Mouse (Mus musculus) CH12.LX (cell line): ENCODE measurements around the gene Ciao2a. TPM values are rescaled to one million over a fixed set of nuclear protein-coding genes. Genes with fewer than 3 reads are reported as not detected.

Experiments
- DNase-seq: peaks from one replicate; pipeline ENCODE4 v3.0.0-alpha.2; 2013; ENCODE audit errors: extremely low read depth
- H3K27ac ChIP-seq: 2 replicates; pipeline ENCODE4 v1.5.1; 2012; ENCODE audit warnings: low read depth, mild to moderate bottlenecking, control low read depth, moderate library complexity; ENCODE audit not compliant: insufficient read depth
- H3K27me3 ChIP-seq: replicated peaks from 2 replicates; pipeline ENCODE3; 2012; ENCODE audit warnings: inconsistent platforms
- H3K36me3 ChIP-seq, 2 experiments: replicated peaks in 1 of 2; 2 replicates each; pipeline versions ENCODE3 to v1.6.1; 2012; ENCODE audit warnings: inconsistent platforms in 1 of 2, low read length in 1 of 2, mild to moderate bottlenecking in 1 of 2, mixed read lengths in 1 of 2, moderate library complexity in 1 of 2; ENCODE audit not compliant: control insufficient read depth in 1 of 2, insufficient read depth in 1 of 2
- H3K4me1 ChIP-seq, 2 experiments: 2 replicates each; pipeline ENCODE4 v1.6.1; 2012; ENCODE audit warnings: inconsistent platforms in 1 of 2, moderate library complexity in 1 of 2; ENCODE audit not compliant: insufficient read depth in 2 of 2, control insufficient read depth in 1 of 2
- H3K4me2 ChIP-seq: 2 replicates; pipeline ENCODE4 v1.6.1; 2012; ENCODE audit warnings: low read depth, mild to moderate bottlenecking, control low read depth; ENCODE audit not compliant: poor library complexity, insufficient read depth, severe bottlenecking
- H3K4me3 ChIP-seq, 3 experiments: fragments of 150-350 bp in 1 of 3; sonication (generic) in 1 of 3; replicated peaks in 1 of 3; 2 replicates each; pipeline versions ENCODE3 to v1.5.1; 2011 to 2012; ENCODE audit warnings: low read depth in 2 of 3, low read length in 2 of 3, mild to moderate bottlenecking in 2 of 3, moderate library complexity in 2 of 3, control low read depth in 1 of 3, improper control_type of control experiment in 1 of 3, inconsistent platforms in 1 of 3, mixed read lengths in 1 of 3; ENCODE audit not compliant: poor library complexity in 1 of 3
- H3K79me2 ChIP-seq: replicated peaks from 2 replicates; pipeline ENCODE4 v1.6.1; 2012; ENCODE audit warnings: mild to moderate bottlenecking, moderate library complexity; ENCODE audit not compliant: control insufficient read depth, poor library complexity, insufficient read depth, severe bottlenecking; ENCODE audit errors: extremely low read depth
- H3K9ac ChIP-seq: 2 replicates; pipeline ENCODE4 v1.6.1; 2012; ENCODE audit warnings: low read depth, mild to moderate bottlenecking, control low read depth, moderate library complexity; ENCODE audit not compliant: insufficient read depth
- H3K9me3 ChIP-seq: replicated peaks from 2 replicates; pipeline ENCODE3; 2012; ENCODE audit warnings: low read length, inconsistent platforms, mixed read lengths
- BHLHE40 ChIP-seq: IDR thresholded peaks from 2 replicates; pipeline ENCODE4 v1.6.1; 2011; ENCODE audit warnings: mild to moderate bottlenecking, low read depth, low read length, improper control_type of control experiment
- CHD1 ChIP-seq: IDR thresholded peaks from 2 replicates; pipeline ENCODE4 v1.6.1; 2012; ENCODE audit warnings: low read depth, low read length, improper control_type of control experiment, inconsistent platforms
- CHD2 ChIP-seq: IDR thresholded peaks from 2 replicates; pipeline ENCODE4 v1.6.1; 2011; ENCODE audit warnings: low read length, improper control_type of control experiment
- E2F4 ChIP-seq: IDR thresholded peaks from 2 replicates; pipeline ENCODE4 v1.6.1; 2011; ENCODE audit warnings: low read depth, low read length, improper control_type of control experiment; ENCODE audit not compliant: insufficient replicate concordance
- EP300 ChIP-seq: IDR thresholded peaks from 2 replicates; pipeline ENCODE4 v1.6.1; 2011; ENCODE audit warnings: low read length, improper control_type of control experiment
- ETS1 ChIP-seq: conservative IDR thresholded peaks from 2 replicates; pipeline ENCODE4 v1.6.1; 2012; ENCODE audit warnings: low read depth, mild to moderate bottlenecking, inconsistent platforms, low read length, improper control_type of control experiment, moderate library complexity
- HCFC1 ChIP-seq: IDR thresholded peaks from 2 replicates; pipeline ENCODE4 v1.6.1; 2012; ENCODE audit warnings: low read depth, mild to moderate bottlenecking, inconsistent platforms, low read length, improper control_type of control experiment
- IRF4 ChIP-seq: IDR thresholded peaks from 2 replicates; pipeline ENCODE4 v1.6.1; 2014; ENCODE audit warnings: low read depth, mild to moderate bottlenecking, inconsistent platforms, low read length, improper control_type of control experiment
- JUN ChIP-seq: IDR thresholded peaks from 2 replicates; pipeline ENCODE4 v1.6.1; 2011; ENCODE audit warnings: low read depth, mild to moderate bottlenecking, low read length, improper control_type of control experiment, moderate library complexity; ENCODE audit not compliant: insufficient read depth
- JUND ChIP-seq: conservative IDR thresholded peaks from 2 replicates; pipeline ENCODE4 v1.6.1; 2011; ENCODE audit warnings: low read depth, low read length, improper control_type of control experiment
- KAT2A ChIP-seq: IDR thresholded peaks from 2 replicates; pipeline ENCODE4 v1.6.1; 2012; ENCODE audit warnings: low read length, improper control_type of control experiment, inconsistent platforms; ENCODE audit not compliant: insufficient replicate concordance
- MAFK ChIP-seq: IDR thresholded peaks from 2 replicates; pipeline ENCODE4 v1.6.1; 2011; ENCODE audit warnings: low read length, improper control_type of control experiment; ENCODE audit not compliant: insufficient replicate concordance
- MEF2A ChIP-seq: IDR thresholded peaks from 2 replicates; pipeline ENCODE4 v1.6.1; 2014; ENCODE audit warnings: low read depth, mild to moderate bottlenecking, inconsistent platforms, low read length, improper control_type of control experiment, borderline replicate concordance
- MYC ChIP-seq: IDR thresholded peaks from 2 replicates; pipeline ENCODE4 v1.6.1; 2011; ENCODE audit warnings: low read depth, mild to moderate bottlenecking, improper control_type of control experiment, low read length
- NELFE ChIP-seq: IDR thresholded peaks from 2 replicates; pipeline ENCODE4 v1.6.1; 2011; ENCODE audit warnings: low read depth, low read length, improper control_type of control experiment
- PAX5 ChIP-seq: IDR thresholded peaks from 2 replicates; pipeline ENCODE4 v1.6.1; 2012; ENCODE audit warnings: low read length, inconsistent platforms, mixed read lengths
- RCOR1 ChIP-seq: conservative IDR thresholded peaks from 2 replicates; pipeline ENCODE4 v1.6.1; 2012; ENCODE audit warnings: low read depth, mild to moderate bottlenecking, inconsistent platforms, low read length, improper control_type of control experiment
- SMC3 ChIP-seq: IDR thresholded peaks from 2 replicates; pipeline ENCODE4 v1.6.1; 2011; ENCODE audit warnings: low read depth, low read length, improper control_type of control experiment
- TBP ChIP-seq: conservative IDR thresholded peaks from 2 replicates; pipeline ENCODE4 v1.6.1; 2011; ENCODE audit warnings: low read depth, low read length, improper control_type of control experiment
- UBTF ChIP-seq: IDR thresholded peaks from 2 replicates; pipeline ENCODE4 v1.6.1; 2012; ENCODE audit warnings: low read depth, mild to moderate bottlenecking, inconsistent platforms, low read length, improper control_type of control experiment, moderate library complexity
- USF1 ChIP-seq: IDR thresholded peaks from 2 replicates; pipeline ENCODE4 v1.6.1; 2014; ENCODE audit warnings: low read depth, mild to moderate bottlenecking, inconsistent platforms, low read length, improper control_type of control experiment
- USF2 ChIP-seq: conservative IDR thresholded peaks from 2 replicates; pipeline ENCODE4 v1.6.1; 2011; ENCODE audit warnings: low read depth, low read length, improper control_type of control experiment
- ZC3H11A ChIP-seq: IDR thresholded peaks from 2 replicates; pipeline ENCODE4 v1.6.1; 2012; ENCODE audit warnings: low read depth, mild to moderate bottlenecking, inconsistent platforms, low read length, improper control_type of control experiment
- ZMIZ1 ChIP-seq: IDR thresholded peaks from 2 replicates; pipeline ENCODE4 v1.6.1; 2012; ENCODE audit warnings: low read depth, mild to moderate bottlenecking, inconsistent platforms, low read length, improper control_type of control experiment
- ZNF384 ChIP-seq: IDR thresholded peaks from 2 replicates; pipeline ENCODE4 v1.6.1; 2012; ENCODE audit warnings: low read depth, low read length, improper control_type of control experiment, inconsistent platforms
- dilution Hi-C: fragments of 300-500 bp; cut with MboI; formaldehyde crosslinking; loops from 2 replicates; pipeline ENCODE4 v1.14.3; 2020; ENCODE audit warnings: low sequenced_read_pairs; ENCODE audit not compliant: extremely low pct_unique_long_range_greater_than_20kb, extremely low pct_ligation_motif_present
- in situ Hi-C: fragments of 300-500 bp; cut with MboI; formaldehyde crosslinking; loops from 3 replicates; pipeline ENCODE4 v1.14.3; 2019; ENCODE audit warnings: low sequenced_read_pairs, low pct_ligation_motif_present, low pct_unique_long_range_greater_than_20kb, mixed read lengths
- polyA plus RNA-seq: library from polyadenylated mRNA; unstranded; fragments of >175 nt; gene quantifications from 2 replicates; pipeline ENCODE4 v1.2.1, GENCODE M21; 2012; ENCODE audit warnings: low read depth; ENCODE audit not compliant: insufficient read length
- total RNA-seq, 2 experiments: library from RNA; depleted of rRNA; stranded (reverse); fragments of 300-350 nt in 1 of 2; fragments of >200 nt in 1 of 2; gene quantifications; 2 replicates each; pipeline ENCODE4 v1.2.3; 2012 to 2014

Ciao2a gene
- total and polyA plus RNA-seq, 3 experiments, result 144 to 359 (median 197) TPM

- Histone ChIP-seq H3K27ac (no peak overlapping the region), H3K79me2 (no peaks in the 10 kb centered on the region), H3K4me1 (peaks cover 10 to 35% of the 10 kb centered on the region in 2 experiments), H3K27me3 (no peaks in the 10 kb centered on the region), H3K9ac (no peak overlapping the region), H3K9me3 (peaks cover 6% of the 10 kb centered on the region), H3K4me2 (no peak overlapping the region), H3K36me3 (no peaks in the 10 kb centered on the region), H3K4me3 (no peak overlapping the region)
- DNase-seq, result no peak
- no peak for TF ChIP-seq USF1
- TF ChIP-seq RCOR1, result no peak
- TF ChIP-seq MYC, result no peak
- TF ChIP-seq UBTF, result no peak
- TF ChIP-seq MEF2A, result no peak
- TF ChIP-seq E2F4, result no peak
- no peak for TF ChIP-seq TBP
- no peak for TF ChIP-seq BHLHE40
- TF ChIP-seq EP300, result no peak
- TF ChIP-seq NELFE, result no peak
- no peak for TF ChIP-seq IRF4
- TF ChIP-seq ZC3H11A, result no peak
- no peak for TF ChIP-seq JUN
- TF ChIP-seq USF2, result no peak
- TF ChIP-seq MAFK, result no peak
- TF ChIP-seq ETS1, result no peak
- TF ChIP-seq PAX5, result no peak
- no peak for TF ChIP-seq KAT2A
- in situ Hi-C loops (no loop called here), dilution Hi-C loops (no loop called here)
Observed at GRCm38 (mm10) chr9:66078072-66078471, 48.3 kb upstream of the Ciao2a start.

- no peak overlapping the region for H3K27ac ChIP-seq
- TF ChIP-seq RCOR1 (no peak), MAFK (no peak), TBP (no peak), CHD1 (no peak), ZMIZ1 (no peak), SMC3 (no peak), ZNF384 (no peak), CHD2 (no peak), JUND (no peak), KAT2A (no peak), HCFC1 (no peak), IRF4 (no peak)
Observed at GRCm38 (mm10) chr9:66078493-66078892, 47.9 kb upstream of the Ciao2a start.

More at GRCm38 (mm10) chr9:66078493-66078892, 47.9 kb upstream of the Ciao2a start:
- Histone ChIP-seq H3K4me3 (no peak overlapping the region), H3K9ac (no peak overlapping the region), H3K36me3 (no peaks in the 10 kb centered on the region), H3K79me2 (no peaks in the 10 kb centered on the region), H3K4me1 (peaks cover 9 to 30% of the 10 kb centered on the region in 2 experiments), H3K27me3 (no peaks in the 10 kb centered on the region), H3K4me2 (no peak overlapping the region), H3K9me3 (peaks cover 6% of the 10 kb centered on the region)
- in situ Hi-C loops, result no loop called here
- DNase-seq, result no peak
- dilution Hi-C loops, result no loop called here
